Mouse (Mus musculus) liver, embryonic 14.5 days (tissue): ENCODE results near the gene Mtmr2. TPM values are rescaled to one million over a fixed set of nuclear protein-coding genes. Genes with fewer than 3 reads are reported as not detected.

Experiments used
- ATAC-seq: fragments of 200-750 bp; cut with Nextera tagmentation; 2 replicates; pipeline ENCODE4 v1.8.0; 2017; ENCODE audit warnings: moderate number of reproducible peaks, mild to moderate bottlenecking, moderate library complexity; ENCODE audit not compliant: insufficient read depth
- DNase-seq, 3 experiments: peaks; one replicate each; pipeline ENCODE4 v3.0.0-alpha.2; 2012 to 2013; ENCODE audit warnings: low read depth in 3 of 3, low spot score in 3 of 3
- H3K27ac ChIP-seq: fragments of 300-500 bp; sonication (generic); 2 replicates; pipeline ENCODE4 v1.5.1; 2014; ENCODE audit warnings: moderate library complexity, mild to moderate bottlenecking, control low read depth, inconsistent platforms
- H3K27me3 ChIP-seq: fragments of 300-500 bp; sonication (generic); 2 replicates; pipeline ENCODE4 v1.6.1; 2014; ENCODE audit warnings: mild to moderate bottlenecking, low read length, moderate library complexity; ENCODE audit not compliant: control insufficient read depth, insufficient read depth
- H3K36me3 ChIP-seq: fragments of 300-500 bp; sonication (generic); replicated peaks from 2 replicates; pipeline ENCODE4 v1.6.1; 2014; ENCODE audit warnings: low read depth; ENCODE audit not compliant: control insufficient read depth, insufficient read depth
- H3K4me1 ChIP-seq, 2 experiments: fragments of 200-500 bp in 1 of 2; fragments of 300-500 bp in 1 of 2; sonication (generic) in 1 of 2; replicated peaks; 2 replicates each; pipeline ENCODE4 v1.6.1; 2012 to 2014; ENCODE audit warnings: antibody characterized with exemption in 1 of 2, inconsistent platforms in 1 of 2, low read length in 1 of 2; ENCODE audit not compliant: control insufficient read depth in 2 of 2, insufficient read depth in 2 of 2
- H3K4me2 ChIP-seq: fragments of 300-500 bp; sonication (generic); 2 replicates; pipeline ENCODE4 v1.6.1; 2014; ENCODE audit warnings: low read depth, mild to moderate bottlenecking, control low read depth, moderate library complexity
- H3K4me3 ChIP-seq, 2 experiments: fragments of 200-500 bp in 1 of 2; fragments of 300-500 bp in 1 of 2; sonication (generic) in 1 of 2; 2 replicates each; pipeline ENCODE4 v1.5.1; 2012 to 2014; ENCODE audit warnings: low read depth in 2 of 2, low read length in 2 of 2, mild to moderate bottlenecking in 2 of 2, control low read depth in 1 of 2, inconsistent platforms in 1 of 2, moderate library complexity in 1 of 2; ENCODE audit not compliant: insufficient read depth in 1 of 2
- H3K9ac ChIP-seq: fragments of 300-500 bp; sonication (generic); replicated peaks from 2 replicates; pipeline ENCODE4 v1.6.1; 2014; ENCODE audit warnings: mild to moderate bottlenecking, control low read depth, moderate library complexity
- H3K9me3 ChIP-seq: fragments of 300-500 bp; sonication (generic); 2 replicates; pipeline ENCODE4 v1.6.1; 2016; ENCODE audit warnings: low read length, mixed read lengths; ENCODE audit not compliant: control insufficient read depth
- CTCF ChIP-seq: IDR thresholded peaks from 2 replicates; pipeline ENCODE4 v1.5.1; 2016; ENCODE audit warnings: antibody characterized with exemption, low read depth, control low read depth
- EP300 ChIP-seq: IDR thresholded peaks from 2 replicates; pipeline ENCODE4 v1.6.1; 2016; ENCODE audit warnings: antibody characterized with exemption, low read depth
- WGBS: fragments of 180-500 bp; shearing (Covaris S2); extraction: QIAGEN DNeasy Blood & Tissue Kit; methylation state at CpG from one replicate; pipeline ENCODE4 v1.1.7; 2014; ENCODE audit not compliant: insufficient replicate concordance; 5-methylcytosine and 5-hydroxymethylcytosine counted together
- polyA plus RNA-seq, 2 experiments: library from polyadenylated mRNA; depleted of rRNA in 1 of 2; stranded (reverse) in 1 of 2; unstranded in 1 of 2; fragments of >200 nt; fragmentation: Nextera tagmentation in 1 of 2; extraction: Ambion mirVana in 1 of 2; gene quantifications; 2 replicates each; pipeline versions ENCODE4 v1.2.1 to v1.2.3; 2012 to 2014

Gene Mtmr2
- polyA plus RNA-seq, 2 experiments, result 5.9 to 18.1 TPM

DNA sequence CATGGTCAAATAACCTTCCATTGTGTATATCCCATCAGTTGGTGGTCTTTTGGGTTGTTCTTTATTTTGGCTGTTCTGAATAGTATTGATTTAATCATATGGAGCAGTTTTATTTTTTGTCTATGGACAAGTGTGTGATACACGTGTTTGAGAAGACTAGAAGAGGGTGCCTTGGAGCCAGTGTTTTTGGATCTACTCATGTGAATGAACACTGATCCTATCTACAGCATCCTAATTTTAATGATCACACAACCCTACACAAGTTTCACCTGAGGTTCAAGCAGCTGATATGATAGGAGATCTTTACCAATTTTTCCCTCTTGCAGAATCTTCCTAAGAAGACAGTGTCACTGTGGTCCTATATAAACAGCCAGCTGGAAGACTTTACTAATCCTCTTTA, 56.3 kb downstream of the Mtmr2 start:
- Histone ChIP-seq H3K4me2 (no peak overlapping the region), H3K27ac (no peak overlapping the region), H3K27me3 (no peaks in the 10 kb centered on the region), H3K9ac (no peak overlapping the region), H3K4me1 (no peaks in the 10 kb centered on the region), H3K36me3 (peaks cover 47% of the 10 kb centered on the region), H3K4me3 (no peak overlapping the region), H3K9me3 (no peaks in the 10 kb centered on the region)
- DNase-seq (no peak), ATAC-seq (no peak)
- no peak for TF ChIP-seq CTCF
- TF ChIP-seq EP300, result no peak
- WGBS, result 78% methylated on average over 1 of the region's 1 CpGs

DNA sequence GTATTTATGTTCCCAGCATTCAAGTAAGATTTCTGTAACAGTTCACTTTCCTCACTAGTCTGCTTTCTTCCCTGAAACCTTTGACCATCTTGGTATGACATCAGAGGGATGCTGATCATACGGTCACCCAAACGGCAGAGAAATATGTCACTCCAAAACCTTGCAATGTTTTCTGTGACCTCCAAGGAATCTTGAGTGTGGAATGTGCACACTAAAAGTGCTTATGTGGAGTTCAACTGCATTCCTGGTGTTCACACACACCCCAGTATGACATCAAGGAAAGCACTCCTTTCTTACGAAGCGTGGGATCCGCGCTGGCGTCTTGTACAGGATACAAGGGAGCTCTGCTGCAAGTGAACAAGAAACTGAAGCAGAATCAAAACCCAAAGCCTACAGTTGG, 58.6 kb downstream of the Mtmr2 start:
- DNase-seq, result no peak
- no peak overlapping the region for H3K4me3 ChIP-seq
- H3K36me3 ChIP-seq, result peaks cover 61% of the 10 kb centered on the region
- no peaks in the 10 kb centered on the region for H3K9me3 ChIP-seq
- TF ChIP-seq EP300, result no peak
- TF ChIP-seq CTCF, result no peak
- no peak overlapping the region for H3K9ac ChIP-seq
- no peak for ATAC-seq
- H3K4me2 ChIP-seq, result no peak overlapping the region
- H3K27me3 ChIP-seq, result no peaks in the 10 kb centered on the region
- no peak overlapping the region for H3K27ac ChIP-seq
- H3K4me1 ChIP-seq, result no peaks in the 10 kb centered on the region
- WGBS, result 88% methylated on average over 7 of the region's 7 CpGs

DNA sequence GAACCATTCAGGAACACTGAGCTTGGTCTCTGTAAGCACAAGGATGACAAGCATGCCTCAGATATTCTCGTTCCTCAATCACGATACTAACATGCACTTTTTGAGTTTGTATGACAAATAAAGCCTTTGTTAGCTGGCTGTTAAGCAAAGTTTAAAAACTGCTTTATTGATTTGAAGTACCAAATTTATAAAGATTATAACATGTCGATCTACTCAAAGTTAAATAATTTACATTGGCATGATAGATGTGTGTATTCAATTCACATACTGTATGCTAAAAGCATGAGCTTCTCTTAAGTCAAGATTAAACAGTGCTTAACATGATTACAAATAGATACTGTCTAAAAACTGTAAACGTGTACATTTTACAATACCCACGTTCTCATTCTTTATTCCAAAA, 59.4 kb downstream of the Mtmr2 start:
- Histone ChIP-seq H3K27ac (no peak overlapping the region), H3K9me3 (no peaks in the 10 kb centered on the region), H3K27me3 (no peaks in the 10 kb centered on the region), H3K4me2 (no peak overlapping the region), H3K36me3 (peaks cover 69% of the 10 kb centered on the region), H3K9ac (no peak overlapping the region), H3K4me3 (no peak overlapping the region), H3K4me1 (no peaks in the 10 kb centered on the region)
- 83% methylated on average over 5 of the region's 5 CpGs for WGBS
- TF ChIP-seq CTCF (no peak), EP300 (no peak)
- DNase-seq (no peak), ATAC-seq (no peak)

DNA sequence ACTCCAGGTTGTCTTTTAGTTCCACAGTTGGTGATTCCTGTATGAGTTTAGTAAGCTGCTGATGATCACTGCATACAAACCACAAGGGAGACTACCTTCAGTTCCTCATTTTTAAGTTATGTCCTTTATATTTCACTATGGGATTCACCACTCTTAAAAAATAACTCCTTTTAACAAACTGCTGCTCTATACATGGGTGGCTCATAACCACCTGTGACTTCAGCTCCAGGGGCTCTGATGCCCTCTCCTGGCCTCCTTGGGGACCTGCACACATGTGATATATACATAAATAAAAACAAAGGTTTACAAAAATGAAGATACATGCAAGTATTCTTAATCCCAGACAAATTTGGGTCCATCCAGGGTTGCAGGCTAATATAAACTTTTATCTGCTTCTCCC, 61.7 kb downstream of the Mtmr2 start:
- no peak overlapping the region for H3K4me2 ChIP-seq
- TF ChIP-seq EP300, result no peak
- peak; percentile 40; the same call in 1 of the 2 replicates for TF ChIP-seq CTCF
- H3K27me3 ChIP-seq, result no peaks in the 10 kb centered on the region
- H3K36me3 ChIP-seq, result peaks cover 77% of the 10 kb centered on the region
- DNase-seq, result no peak
- no peaks in the 10 kb centered on the region for H3K9me3 ChIP-seq
- H3K27ac ChIP-seq, result no peak overlapping the region
- H3K4me3 ChIP-seq, result no peak overlapping the region
- no peak overlapping the region for H3K9ac ChIP-seq
- no peaks in the 10 kb centered on the region for H3K4me1 ChIP-seq
- ATAC-seq, result no peak

DNA sequence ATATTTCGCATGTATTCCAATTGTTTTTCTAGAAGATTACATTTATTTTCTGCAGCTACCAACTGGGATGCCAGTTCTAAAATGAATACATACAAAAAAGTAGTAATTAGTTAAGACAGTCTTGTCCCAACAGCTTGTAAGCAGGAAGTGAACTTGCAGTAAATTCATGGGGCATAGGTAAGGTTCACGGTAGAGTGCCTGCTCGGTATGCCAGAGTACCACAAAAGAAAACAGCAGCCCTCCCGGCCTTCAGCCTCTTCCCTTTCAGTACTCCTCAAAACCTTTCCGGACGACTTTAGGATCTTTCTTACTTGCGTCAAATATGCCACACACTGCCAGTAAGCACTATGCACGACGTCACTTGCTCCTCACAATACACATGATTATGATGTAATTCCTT, 70.2 kb downstream of the Mtmr2 start:
- Histone ChIP-seq H3K36me3 (peaks cover 65% of the 10 kb centered on the region), H3K4me1 (0 out of 4 replicates have a peak, but pooled peaks cover 0 to 4% of the 10 kb centered on the region in 2 experiments), H3K4me3 (no peak overlapping the region), H3K9me3 (no peaks in the 10 kb centered on the region), H3K27ac (no peak overlapping the region), H3K27me3 (no peaks in the 10 kb centered on the region), H3K4me2 (no peak overlapping the region), H3K9ac (no peak overlapping the region)
- TF ChIP-seq CTCF (no peak), EP300 (no peak)
- DNase-seq, result no peak
- 86% methylated on average over 9 of the region's 9 CpGs for WGBS
- no peak for ATAC-seq

DNA sequence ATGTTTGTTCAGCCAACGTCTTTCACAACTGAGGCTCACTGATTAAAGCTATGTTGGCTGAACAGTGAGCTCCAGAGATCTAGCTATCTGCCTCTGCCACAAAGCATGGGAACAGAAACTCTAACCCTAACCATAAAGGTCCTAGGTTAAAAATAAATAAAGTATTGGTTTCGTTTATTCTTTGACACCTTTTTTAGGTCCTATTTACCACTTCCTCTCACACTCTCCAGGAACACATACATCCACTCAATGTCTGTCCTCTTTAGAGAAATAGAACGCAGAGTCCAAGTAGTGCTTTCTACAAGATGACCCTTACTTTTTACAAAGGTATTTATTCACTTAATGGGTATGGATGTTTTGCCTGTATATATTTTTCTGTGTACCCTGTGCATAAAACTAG, 72.6 kb downstream of the Mtmr2 start:
- WGBS, result 80% methylated on average over 3 of the region's 3 CpGs
- Histone ChIP-seq H3K36me3 (peaks cover 49% of the 10 kb centered on the region), H3K4me3 (no peak overlapping the region), H3K27me3 (no peaks in the 10 kb centered on the region), H3K9ac (no peak overlapping the region), H3K9me3 (no peaks in the 10 kb centered on the region), H3K4me1 (peaks cover 11 to 14% of the 10 kb centered on the region in 2 experiments), H3K4me2 (no peak overlapping the region), H3K27ac (no peak overlapping the region)
- TF ChIP-seq CTCF (no peak), EP300 (no peak)
- ATAC-seq (no peak), DNase-seq (no peak)
